Mouse (Mus musculus) gastrocnemius, postnatal 36 days (tissue): ENCODE measurements at regions not wholly inside any gene's neighbourhood (a gene's known extent, or its start where the extent isn't known, plus 50 kb on each side); places are given as distances from the start of the nearest gene placed in this dataset.

Experiments used
- DNase-seq, 2 experiments: peaks; one replicate each; pipeline ENCODE4 v3.0.0; 2022
- intact Hi-C: fragments of 180-260 bp; cut with DNase I; formaldehyde crosslinking; loops from one replicate; pipeline ENCODE4 v1.15.1; 2025

- intact Hi-C loops: no loop called here
- no peak for DNase-seq
Observed at GRCm38 (mm10) chr7:129810141-129810540, 218.5 kb downstream of the Wdr11 start.

- intact Hi-C loops: no loop called here
- DNase-seq: no peak
Observed at GRCm38 (mm10) chr7:129810565-129810964, 218.9 kb downstream of the Wdr11 start.

- intact Hi-C loops: no loop called here
- no peak for DNase-seq
Observed at GRCm38 (mm10) chr7:129814149-129814860, 222.6 kb downstream of the Wdr11 start.

- DNase-seq: no peak
- intact Hi-C loops: no loop called here
Observed at GRCm38 (mm10) chr7:129818833-129819232, 227.2 kb downstream of the Wdr11 start.

GRCm38 (mm10) chr7:129819651-129820050 lies 228.0 kb downstream of the Wdr11 start:
- DNase-seq: no peak
- intact Hi-C loops: no loop called here

GRCm38 (mm10) chr7:129828970-129829369 lies 237.3 kb downstream of the Wdr11 start:
- intact Hi-C loops: no loop called here
- DNase-seq: no peak

GRCm38 (mm10) chr7:129832830-129833229 lies 241.2 kb downstream of the Wdr11 start:
- intact Hi-C loops: no loop called here
- no peak for DNase-seq

- intact Hi-C loops: no loop called here
- no peak for DNase-seq
Observed at GRCm38 (mm10) chr7:129842303-129843122, 250.8 kb downstream of the Wdr11 start.

GRCm38 (mm10) chr7:129847136-129847535 lies 255.5 kb downstream of the Wdr11 start:
- peak in 1 of 2 experiments; percentile 24 for DNase-seq
- intact Hi-C loops: no loop called here

- no peak for DNase-seq
- intact Hi-C loops: no loop called here
Observed at GRCm38 (mm10) chr7:129853596-129853995, 261.9 kb downstream of the Wdr11 start.

GRCm38 (mm10) chr7:129854942-129855341 lies 263.3 kb downstream of the Wdr11 start:
- intact Hi-C loops: no loop called here
- no peak for DNase-seq

- intact Hi-C loops: no loop called here
- no peak for DNase-seq
Observed at GRCm38 (mm10) chr7:129862966-129863365, 271.3 kb downstream of the Wdr11 start.

- no peak for DNase-seq
- intact Hi-C loops: no loop called here
Observed at GRCm38 (mm10) chr7:129865536-129865935, 273.9 kb downstream of the Wdr11 start.

GRCm38 (mm10) chr7:129872208-129872790 lies 280.6 kb downstream of the Wdr11 start:
- DNase-seq: no peak
- intact Hi-C loops: no loop called here

- intact Hi-C loops: no loop called here
- DNase-seq: no peak
Observed at GRCm38 (mm10) chr7:129876202-129876851, 284.7 kb downstream of the Wdr11 start.

GRCm38 (mm10) chr7:129876852-129877223 lies 285.2 kb downstream of the Wdr11 start:
- DNase-seq: no peak
- intact Hi-C loops: no loop called here

GRCm38 (mm10) chr7:129896291-129896690 lies 304.6 kb downstream of the Wdr11 start:
- no peak for DNase-seq
- intact Hi-C loops: no loop called here

GRCm38 (mm10) chr7:129897511-129897910 lies 305.8 kb downstream of the Wdr11 start:
- DNase-seq: no peak
- intact Hi-C loops: no loop called here

- no peak for DNase-seq
- intact Hi-C loops: no loop called here
Observed at GRCm38 (mm10) chr7:129902256-129902655, 310.6 kb downstream of the Wdr11 start.

GRCm38 (mm10) chr7:129903126-129903525 lies 311.5 kb downstream of the Wdr11 start:
- intact Hi-C loops: no loop called here
- DNase-seq: no peak

- intact Hi-C loops: no loop called here
- DNase-seq: no peak
Observed at GRCm38 (mm10) chr7:129906131-129906530, 314.5 kb downstream of the Wdr11 start.
